Mouse (Mus musculus): ENCODE results near the gene Rnf224. TPM values are rescaled to one million over a fixed set of nuclear protein-coding genes. Genes with fewer than 3 reads are reported as not detected.

Gene Rnf224
- polyA plus RNA-seq, 1 experiment from 2014 or later: not detected

DNA sequence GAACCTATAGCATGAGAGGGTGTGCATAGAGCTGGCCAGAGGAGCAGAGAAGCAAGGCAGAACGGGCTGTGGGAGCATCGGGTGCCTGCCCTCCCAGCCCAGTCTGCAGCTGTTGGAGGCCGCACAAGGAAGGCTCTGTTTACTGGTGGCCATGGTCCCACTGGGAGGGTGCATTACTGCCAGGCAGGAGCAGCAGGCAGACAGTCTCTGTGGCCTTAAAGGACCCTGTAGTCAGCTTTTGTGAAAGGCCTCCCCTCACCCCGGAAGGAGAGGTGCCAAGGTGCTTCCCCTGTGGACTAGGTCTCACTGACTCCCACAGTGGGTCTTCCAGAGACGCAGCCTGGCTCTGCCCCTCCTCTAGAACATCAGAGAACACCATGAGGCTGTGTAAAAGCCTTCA, 9.7 kb downstream of the Rnf224 start:
- CTCF ChIA-PET: interaction anchor here (1.7 to 3.4 kb wide), 7 partner anchors 16 to 38 kb away, joined by 4 to 34 read pairs (median 16); partner anchors contain the start of genes Nelfb, Tmem203 and Tor4a
- peaks cover 15% of the 10 kb centered on the region for H3K27me3 ChIP-seq
- TF ChIP-seq CTCF (IDR thresholded peaks at IDR 0.05): no peak
- ATAC-seq: no peak
- POLR2A ChIA-PET: interaction anchor here (0.7 to 1.5 kb wide), 3 partner anchors 18 to 38 kb away, joined by 4 to 13 read pairs (median 5); no protein-coding TSS in a partner anchor
- in situ Hi-C loops (cut with MboI; ENCODE audit: low pct_unique_long_range_greater_than_20kb): no loop called here
- no peak for DNase-seq (ENCODE audit: low read depth, low spot score)

DNA sequence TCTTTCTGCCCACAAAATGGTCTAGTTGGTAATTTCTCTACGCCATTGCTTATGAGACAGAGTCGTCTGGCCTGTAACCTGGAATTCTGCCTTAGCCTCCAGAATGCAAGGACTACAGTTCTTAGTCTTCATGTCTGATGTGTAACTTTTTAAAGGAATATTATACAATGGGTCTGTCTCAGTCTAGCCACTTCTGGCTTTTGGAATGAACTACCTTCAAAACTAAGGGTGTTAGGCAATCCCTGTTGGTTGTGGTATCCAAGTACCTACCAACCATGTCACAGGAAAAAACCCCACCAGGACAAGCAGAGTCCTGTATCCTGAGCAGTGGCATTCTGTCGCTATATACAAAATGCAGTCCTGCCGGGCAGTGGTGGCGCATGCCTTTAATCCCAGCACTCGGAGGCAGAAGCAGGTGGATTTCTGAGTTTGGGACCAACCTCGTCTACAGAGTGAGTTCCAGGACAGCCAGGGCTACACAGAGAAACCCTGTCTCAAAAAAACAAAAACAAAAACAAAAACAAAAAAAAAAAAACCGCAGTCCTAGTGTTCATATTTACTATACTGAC, 10.7 kb downstream of the Rnf224 start:
- TF ChIP-seq CTCF (IDR thresholded peaks at IDR 0.05): no peak
- peaks cover 5% of the 10 kb centered on the region for H3K27me3 ChIP-seq
- in situ Hi-C loops (cut with MboI; ENCODE audit: low pct_unique_long_range_greater_than_20kb): no loop called here
- ATAC-seq (no peak), DNase-seq (ENCODE audit: low read depth, low spot score) (no peak)
- POLR2A ChIA-PET: interaction anchor here (0.6 to 1.3 kb wide), 3 partner anchors 15 to 41 kb away, joined by 3 to 4 read pairs (median 3); no protein-coding TSS in a partner anchor
- CTCF ChIA-PET: interaction anchor here (3.4 kb wide), 1 partner anchor 32 kb away, joined by 25 read pairs; no protein-coding TSS in a partner anchor

DNA sequence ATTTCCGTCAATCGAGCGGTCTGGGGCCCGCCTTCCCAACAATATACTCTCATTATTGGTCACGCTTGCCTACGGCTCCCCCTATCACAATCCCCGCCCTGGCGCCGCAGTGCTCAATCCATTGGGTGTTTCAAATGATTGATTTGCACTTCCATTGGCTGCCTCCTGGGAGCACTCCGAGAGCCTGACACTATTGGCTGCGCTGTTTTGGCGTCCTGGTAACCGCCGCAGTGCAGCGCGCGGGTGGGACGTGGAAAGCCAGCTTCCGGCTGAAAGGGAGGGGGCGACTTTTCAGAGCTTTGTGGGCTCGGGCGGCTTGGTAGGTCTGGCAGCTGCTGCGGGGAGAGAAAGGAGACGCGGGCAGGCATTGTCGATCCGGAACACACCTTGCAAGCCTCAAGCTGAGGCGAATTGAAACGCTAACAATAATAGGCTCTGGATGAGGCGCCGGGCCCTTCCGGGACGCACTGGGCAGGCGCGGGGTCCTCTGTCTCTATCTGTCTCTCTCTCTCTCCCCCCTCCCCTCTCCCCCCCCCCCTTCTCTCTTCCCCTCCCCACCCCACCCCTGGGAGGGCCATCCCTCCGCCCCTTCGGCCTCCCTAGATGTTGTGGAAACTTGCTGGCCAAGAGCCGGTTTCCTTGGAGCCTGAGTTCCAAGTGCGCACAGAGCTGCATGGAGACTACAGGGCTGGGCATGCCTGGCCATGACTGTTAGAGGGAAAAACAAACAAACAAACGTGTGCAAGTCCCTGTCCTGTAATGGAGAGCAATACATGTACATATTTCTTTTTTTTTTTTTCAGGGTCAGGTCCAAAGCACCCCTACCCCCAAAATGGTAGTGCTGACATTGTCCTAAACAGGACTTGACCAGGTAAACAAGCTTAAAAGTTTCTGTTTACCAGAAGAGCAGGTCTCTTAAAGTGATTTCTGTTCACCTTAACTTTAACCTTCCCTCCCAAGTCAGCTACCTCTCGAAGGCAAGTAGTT, 11.5 kb downstream of the Rnf224 start:
- in situ Hi-C loops (cut with MboI; ENCODE audit: low pct_unique_long_range_greater_than_20kb): no loop called here
- peak; percentile 85 for ATAC-seq
- peak; percentile 97 for DNase-seq (ENCODE audit: low read depth, low spot score)
- no peaks in the 10 kb centered on the region for H3K27me3 ChIP-seq
- TF ChIP-seq CTCF (IDR thresholded peaks at IDR 0.05): no peak
- CTCF ChIA-PET: interaction anchor here (1.7 kb wide), 1 partner anchor 31 kb away, joined by 3 read pairs; no protein-coding TSS in a partner anchor
- POLR2A ChIA-PET: interaction anchor here (1.3 to 2.2 kb wide), 3 partner anchors 15 to 42 kb away, joined by 3 to 8 read pairs (median 5); no protein-coding TSS in a partner anchor

DNA sequence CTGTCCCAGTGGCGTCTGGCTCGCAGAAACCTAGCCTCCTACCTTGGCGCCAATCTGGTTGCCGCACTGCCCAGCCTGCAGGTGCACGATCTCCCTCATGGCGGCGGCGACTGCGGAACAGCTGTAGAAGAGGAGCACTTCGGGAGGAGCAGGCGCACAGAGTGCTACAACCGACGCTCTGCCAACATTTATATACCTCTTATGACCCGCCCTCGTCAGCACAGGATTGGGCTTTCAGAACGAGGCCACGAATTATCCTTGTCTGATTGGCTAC, 12.2 kb downstream of the Rnf224 start, which contains the start of gene Tubb4b:
Gene Tubb4b, minus strand, starts transcription at position 211 of the 274 bp plus-strand sequence.
- ATAC-seq (no peak), DNase-seq (ENCODE audit: low read depth, low spot score) (no peak)
- CTCF ChIA-PET: interaction anchor here (1.7 kb wide), 1 partner anchor 30 kb away, joined by 3 read pairs; no protein-coding TSS in a partner anchor
- no peak for TF ChIP-seq CTCF (IDR thresholded peaks at IDR 0.05)
- POLR2A ChIA-PET: interaction anchor here (1.5 to 2.2 kb wide), 3 partner anchors 11 to 41 kb away, joined by 3 to 8 read pairs (median 5); no protein-coding TSS in a partner anchor
- H3K27me3 ChIP-seq: no peaks in the 10 kb centered on the region
- in situ Hi-C loops (cut with MboI; ENCODE audit: low pct_unique_long_range_greater_than_20kb): no loop called here

DNA sequence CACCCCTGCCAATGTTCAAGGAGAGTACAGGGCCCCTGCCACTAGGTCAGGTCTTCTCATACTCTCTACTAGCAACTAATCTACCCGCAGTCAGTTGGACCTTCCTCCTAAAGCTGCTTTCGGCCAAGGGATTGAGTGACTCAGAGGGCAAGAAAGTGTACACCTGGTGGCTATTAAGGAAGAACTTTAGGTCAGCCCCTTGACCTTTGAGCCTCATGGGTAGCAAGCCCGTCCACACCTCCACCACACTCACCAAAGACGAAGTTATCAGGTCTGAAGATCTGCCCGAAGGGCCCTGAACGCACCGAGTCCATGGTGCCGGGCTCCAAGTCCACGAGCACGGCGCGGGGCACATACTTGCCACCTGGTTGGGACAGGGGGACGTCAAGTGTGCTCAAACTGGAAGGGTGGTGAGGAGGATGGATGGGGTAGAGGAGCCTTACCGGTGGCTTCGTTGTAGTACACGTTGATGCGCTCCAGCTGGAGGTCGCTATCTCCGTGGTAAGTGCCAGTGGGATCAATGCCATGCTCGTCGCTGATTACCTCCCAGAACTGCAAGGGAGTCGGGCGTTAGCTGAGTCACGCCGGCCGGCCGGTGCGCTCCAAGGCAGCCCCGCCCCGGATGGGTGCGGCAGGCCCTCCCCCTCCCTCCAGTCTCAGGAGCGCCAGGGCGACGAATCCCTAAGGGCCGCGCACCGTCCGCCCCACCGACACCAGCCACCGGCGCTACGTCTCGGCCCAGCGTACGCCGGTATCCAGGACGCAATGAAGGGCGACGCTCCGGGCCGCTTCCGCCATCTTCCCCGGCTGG, 12.7 kb downstream of the Rnf224 start:
- no peak for TF ChIP-seq CTCF (IDR thresholded peaks at IDR 0.05)
- no peaks in the 10 kb centered on the region for H3K27me3 ChIP-seq
- POLR2A ChIA-PET: interaction anchor here (0.7 to 2.2 kb wide), 4 partner anchors 11 to 1128 kb away, joined by 3 to 8 read pairs (median 6); no protein-coding TSS in a partner anchor
- CTCF ChIA-PET: interaction anchor here (1.7 kb wide), 1 partner anchor 30 kb away, joined by 3 read pairs; no protein-coding TSS in a partner anchor
- in situ Hi-C loops (cut with MboI; ENCODE audit: low pct_unique_long_range_greater_than_20kb): no loop called here
- peak; percentile 15 for DNase-seq (ENCODE audit: low read depth, low spot score)
- peak; percentile 31 for ATAC-seq

DNA sequence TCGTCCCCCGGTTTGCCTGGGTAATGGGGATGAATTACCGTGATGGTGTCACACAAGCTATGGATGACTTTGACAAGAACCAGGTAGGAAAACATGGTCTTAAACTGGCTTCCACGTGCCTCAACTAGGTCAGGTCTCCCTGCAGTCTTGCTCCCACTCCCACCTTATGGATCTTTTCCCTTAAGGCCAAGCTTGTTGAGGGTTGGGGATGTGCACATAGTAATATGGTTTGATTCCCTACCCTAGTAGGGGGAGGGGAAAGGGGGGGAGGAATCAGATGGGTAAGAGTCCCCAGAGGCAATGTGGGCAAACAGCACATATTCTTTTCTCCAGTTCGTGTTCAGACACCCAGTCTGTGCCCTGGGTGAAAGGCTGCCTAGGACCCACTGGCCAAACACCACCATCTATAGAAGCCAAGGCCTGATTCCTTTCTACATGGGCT, 15.2 kb downstream of the Rnf224 start:
- ATAC-seq (no peak), DNase-seq (ENCODE audit: low read depth, low spot score) (no peak)
- CTCF ChIA-PET: interaction anchor here (1.1 to 2.4 kb wide), 4 partner anchors 8 to 27 kb away, joined by 3 to 10 read pairs (median 6); no protein-coding TSS in a partner anchor
- in situ Hi-C loops (cut with MboI; ENCODE audit: low pct_unique_long_range_greater_than_20kb): no loop called here
- POLR2A ChIA-PET: interaction anchor here (1.7 kb wide), 1 partner anchor 10 kb away, joined by 5 read pairs; the partner anchor contains the start of gene Nelfb
- no peak for TF ChIP-seq CTCF (IDR thresholded peaks at IDR 0.05)
- no peaks in the 10 kb centered on the region for H3K27me3 ChIP-seq

DNA sequence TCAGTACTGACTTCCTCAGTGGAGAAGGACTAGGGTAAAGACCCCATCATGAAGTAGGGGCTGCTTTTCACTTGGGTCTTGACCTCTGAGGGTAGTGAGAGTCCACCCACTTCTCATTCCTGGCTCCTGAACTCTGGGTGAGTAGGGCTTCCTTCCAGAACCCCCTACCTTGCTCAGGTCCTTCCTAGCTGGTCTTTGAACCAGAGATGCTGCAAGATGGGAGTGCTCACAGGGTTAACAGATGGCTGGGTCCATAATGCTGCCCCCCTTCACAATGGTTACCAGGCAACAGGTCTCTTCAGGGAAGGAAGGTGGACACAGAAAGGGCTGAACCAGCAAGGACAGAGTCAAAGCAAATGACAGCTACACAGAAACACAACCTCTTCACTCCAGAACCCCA, 18.1 kb downstream of the Rnf224 start, which contains the start of gene Fam166a:
Gene Fam166a, plus strand, starts transcription at position 301 of the 400 bp plus-strand sequence.
- DNase-seq (ENCODE audit: low read depth, low spot score) (no peak), ATAC-seq (no peak)
- POLR2A ChIA-PET: no interaction called here
- in situ Hi-C loops (cut with MboI; ENCODE audit: low pct_unique_long_range_greater_than_20kb): no loop called here
- CTCF ChIA-PET: no interaction called here
- no peaks in the 10 kb centered on the region for H3K27me3 ChIP-seq
- no peak for TF ChIP-seq CTCF (IDR thresholded peaks at IDR 0.05)

DNA sequence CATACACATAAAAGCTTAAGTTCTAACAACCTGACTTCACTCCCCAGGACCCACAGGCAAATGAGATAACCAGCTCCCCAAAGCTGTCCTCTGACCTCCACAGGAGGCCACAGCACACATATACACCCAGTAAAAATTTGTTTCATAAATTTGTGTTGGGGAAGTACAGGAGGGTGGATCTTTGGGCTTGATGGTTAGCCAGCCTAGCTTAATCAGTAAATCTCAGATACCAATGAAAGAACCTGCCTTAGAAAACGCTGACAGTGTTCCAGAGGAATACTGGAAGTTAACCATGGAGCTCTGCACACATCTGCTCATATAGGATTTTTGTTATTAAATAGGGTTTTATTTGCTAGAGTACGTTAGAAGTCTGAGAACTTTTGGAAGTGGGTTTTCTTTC, 18.9 kb downstream of the Rnf224 start:
- POLR2A ChIA-PET: no interaction called here
- ATAC-seq (no peak), DNase-seq (ENCODE audit: low read depth, low spot score) (no peak)
- H3K27me3 ChIP-seq: no peaks in the 10 kb centered on the region
- in situ Hi-C loops (cut with MboI; ENCODE audit: low pct_unique_long_range_greater_than_20kb): no loop called here
- CTCF ChIA-PET: interaction anchor here (0.6 kb wide), 1 partner anchor 11 kb away, joined by 3 read pairs; no protein-coding TSS in a partner anchor
- no peak for TF ChIP-seq CTCF (IDR thresholded peaks at IDR 0.05)

DNA sequence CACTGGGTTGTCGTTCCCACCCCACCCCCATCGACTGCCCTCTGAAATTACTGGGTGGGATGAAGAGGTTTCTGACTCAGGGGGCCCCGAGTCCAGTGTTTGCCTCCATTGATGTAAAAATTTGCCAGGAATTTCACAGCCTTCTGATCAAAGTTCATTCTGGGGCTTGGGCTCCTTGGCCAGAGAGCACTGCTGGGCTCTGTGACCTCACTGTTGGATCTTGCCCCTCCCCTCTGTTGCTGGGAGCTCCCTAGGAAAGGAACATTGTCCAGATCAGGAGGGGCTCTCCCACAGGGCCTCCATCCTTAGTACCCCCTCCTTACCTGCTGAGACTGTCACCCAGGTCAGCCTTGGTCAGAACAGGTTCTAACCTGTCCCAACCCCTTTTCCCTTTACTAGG, 22.1 kb downstream of the Rnf224 start, which contains the start of gene Stpg3:
Gene Stpg3, minus strand, starts transcription at position 194 of the 400 bp plus-strand sequence.
- CTCF ChIA-PET: no interaction called here
- DNase-seq (ENCODE audit: low read depth, low spot score): no peak
- no peaks in the 10 kb centered on the region for H3K27me3 ChIP-seq
- in situ Hi-C loops (cut with MboI; ENCODE audit: low pct_unique_long_range_greater_than_20kb): no loop called here
- no peak for TF ChIP-seq CTCF (IDR thresholded peaks at IDR 0.05)
- POLR2A ChIA-PET: no interaction called here
- no peak for ATAC-seq

All from Patski (cell line).